Mouse (Mus musculus) mouse trophoblast stem cell (cell line): ENCODE results near the gene Pi4k2b.
"Not testable (repeated sequence)": the region's sequence is repeated elsewhere in the genome, so short reads cannot be mapped to it uniquely, and the experiment has no call there.

Source experiments
- in situ Hi-C, 2 experiments: fragments of 300-500 bp; cut with MseI, MboI; formaldehyde crosslinking; loops; 2 replicates in 1 of 2; 3 replicates in 1 of 2; pipeline ENCODE4 v1.15.1; 2025

The Pi4k2b gene

GRCm38 (mm10) chr5:52741391-52742111, at the start of gene Pi4k2b:
TSS of gene Pi4k2b (plus strand) at chr5:52741574.
- in situ Hi-C loops = no loop called here

GRCm38 (mm10) chr5:52697291-52697690, 44.1 kb upstream of the Pi4k2b start:
- in situ Hi-C loops = no loop called here

- in situ Hi-C loops = not testable (repeated sequence)
Measured at GRCm38 (mm10) chr5:52697882-52698440, 43.4 kb upstream of the Pi4k2b start.

- in situ Hi-C loops = no loop called here
Measured at GRCm38 (mm10) chr5:52704562-52704961, 36.8 kb upstream of the Pi4k2b start.

- in situ Hi-C loops = no loop called here
Measured at GRCm38 (mm10) chr5:52712704-52713103, 28.7 kb upstream of the Pi4k2b start.

GRCm38 (mm10) chr5:52716742-52717448, 24.5 kb upstream of the Pi4k2b start:
- in situ Hi-C loops = no loop called here

- in situ Hi-C loops = no loop called here
Measured at GRCm38 (mm10) chr5:52721003-52721402, 20.4 kb upstream of the Pi4k2b start.

- in situ Hi-C loops = no loop called here
Measured at GRCm38 (mm10) chr5:52727747-52728146, 13.6 kb upstream of the Pi4k2b start.

- in situ Hi-C loops = no loop called here
Measured at GRCm38 (mm10) chr5:52732811-52733210, 8.6 kb upstream of the Pi4k2b start.

- in situ Hi-C loops = no loop called here
Measured at GRCm38 (mm10) chr5:52736046-52736445, 5.3 kb upstream of the Pi4k2b start.

GRCm38 (mm10) chr5:52742112-52742813, 889 bp downstream of the Pi4k2b start:
- in situ Hi-C loops = no loop called here

- in situ Hi-C loops = no loop called here
Measured at GRCm38 (mm10) chr5:52743231-52743630, 1.9 kb downstream of the Pi4k2b start.

- in situ Hi-C loops = no loop called here
Measured at GRCm38 (mm10) chr5:52746920-52747319, 5.5 kb downstream of the Pi4k2b start.

GRCm38 (mm10) chr5:52748732-52749131, 7.4 kb downstream of the Pi4k2b start:
- in situ Hi-C loops = no loop called here

GRCm38 (mm10) chr5:52753146-52753545, 11.8 kb downstream of the Pi4k2b start:
- in situ Hi-C loops = no loop called here

GRCm38 (mm10) chr5:52754196-52754595, 12.8 kb downstream of the Pi4k2b start:
- in situ Hi-C loops = no loop called here

- in situ Hi-C loops = no loop called here
Measured at GRCm38 (mm10) chr5:52755337-52755736, 14.0 kb downstream of the Pi4k2b start.

GRCm38 (mm10) chr5:52755989-52756388, 14.6 kb downstream of the Pi4k2b start:
- in situ Hi-C loops = no loop called here

- in situ Hi-C loops = no loop called here
Measured at GRCm38 (mm10) chr5:52762586-52762985, 21.2 kb downstream of the Pi4k2b start.

GRCm38 (mm10) chr5:52774267-52774666, 32.9 kb downstream of the Pi4k2b start:
- in situ Hi-C loops = no loop called here

- in situ Hi-C loops = no loop called here
Measured at GRCm38 (mm10) chr5:52775237-52775636, 33.9 kb downstream of the Pi4k2b start, which contains the start of gene Zcchc4. TSS of gene Zcchc4 (plus strand) at chr5:52775409.
